Mouse (Mus musculus) ES-Bruce4 (cell line): ENCODE measurements around the gene Hmgcl.

ENCODE experiments used
- CTCF ChIP-seq: IDR thresholded peaks from one replicate; pipeline ENCODE4 v1.8.1; 2011; ENCODE audit warnings: low read depth, low read length
- EP300 ChIP-seq: IDR thresholded peaks from 2 replicates; pipeline ENCODE4 v1.6.1; 2011; ENCODE audit warnings: low read depth, low read length; ENCODE audit not compliant: insufficient read depth
- POLR2A ChIP-seq: IDR thresholded peaks from one replicate; pipeline ENCODE4 v1.8.1; 2011; ENCODE audit warnings: low read length; ENCODE audit not compliant: insufficient read depth

DNA sequence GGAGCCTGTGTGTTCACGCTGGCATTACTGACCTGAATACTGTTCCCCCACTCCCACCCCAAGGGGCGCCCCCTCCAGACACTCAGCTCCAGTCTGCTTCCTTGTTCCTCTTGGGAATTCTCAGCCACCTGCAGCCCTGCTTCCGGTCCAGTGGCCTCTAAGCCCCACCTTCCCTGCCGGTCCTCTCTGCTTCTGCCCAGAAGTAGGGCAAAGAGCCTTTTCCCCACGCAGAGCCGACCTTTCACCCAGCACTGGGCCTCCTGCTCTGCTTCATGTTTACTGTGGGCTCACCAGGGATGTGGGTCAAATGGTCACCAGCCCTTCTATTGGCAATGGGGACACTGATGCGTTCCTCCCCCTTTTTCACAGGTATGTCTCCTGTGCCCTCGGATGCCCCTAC is 12.1 kb downstream of the Hmgcl start:
- TF ChIP-seq CTCF, result no peak
- TF ChIP-seq POLR2A, result no peak
- no peak for TF ChIP-seq EP300
